Mouse (Mus musculus): ENCODE measurements around the gene Nfrkb. TPM values are rescaled to one million over a fixed set of nuclear protein-coding genes. Genes with fewer than 3 reads are reported as not detected.

Nfrkb gene
- polyA plus RNA-seq (2012; fragmentation: generic; extraction: Trizol), result 7.1 TPM
- long read RNA-seq, experiment 1, partial matches to known transcripts, result 4 of 6 reads
- long read RNA-seq, experiment 1, other reads (novel, unspliced or antisense), result 2 of 6 reads
- long read RNA-seq, experiment 2, full-length matches to known transcripts, result 21 of 52 reads
- long read RNA-seq, experiment 2, partial matches to known transcripts, result 7 of 52 reads
- long read RNA-seq, experiment 2, other reads (novel, unspliced or antisense), result 24 of 52 reads

- H3ac ChIP-seq (ENCODE audit: control insufficient read depth, insufficient read length, low read depth), result peak within 1 kb of the TSS; percentile 71
- H3K79me3 ChIP-seq (ENCODE audit: low read depth), result peaks cover 15% of the 10 kb centered on the region
- H3K79me2 ChIP-seq (ENCODE audit: control insufficient read depth, insufficient read depth), result peaks cover 29% of the 10 kb centered on the region
- H3K27me3 ChIP-seq (ENCODE audit: control insufficient read depth, insufficient read depth, insufficient read length), result no peaks in the 10 kb centered on the region
- peak within 1 kb of the TSS; percentile 68 for H3K4me3 ChIP-seq (ENCODE audit: insufficient read depth, poor library complexity, severe bottlenecking)
- H3K36me3 ChIP-seq (ENCODE audit: control insufficient read depth, insufficient read depth), result peaks cover 14% of the 10 kb centered on the region
- TF ChIP-seq MYOG (IDR thresholded peaks at IDR 0.05; ENCODE audit: control insufficient read depth, extremely low read depth, insufficient read length) (no peak), MAX (IDR thresholded peaks at IDR 0.05) (no peak), MYOD1 (IDR thresholded peaks at IDR 0.05; ENCODE audit: control insufficient read depth, insufficient read length, low read depth) (no peak), USF1 (IDR thresholded peaks at IDR 0.05; ENCODE audit: low read depth) (no peak), CEBPB (IDR thresholded peaks at IDR 0.05; ENCODE audit: low read depth) (no peak), CTCF (IDR thresholded peaks at IDR 0.05; ENCODE audit: control insufficient read depth, insufficient read depth, insufficient read length) (no peak), FOSL1 (IDR thresholded peaks at IDR 0.05; ENCODE audit: insufficient read depth, low read length, poor library complexity, severe bottlenecking) (no peak)
These were observed at the start of gene Nfrkb for GRCm38 (mm10) chr9:31385947-31386354. Nfrkb (plus strand) TSS chr9:31386192.

- TF ChIP-seq CEBPB (IDR thresholded peaks at IDR 0.05; ENCODE audit: low read depth) (no peak), FOSL1 (IDR thresholded peaks at IDR 0.05; ENCODE audit: insufficient read depth, low read length, poor library complexity, severe bottlenecking) (no peak), MYOG (IDR thresholded peaks at IDR 0.05; ENCODE audit: control insufficient read depth, extremely low read depth, insufficient read length) (no peak), MYOD1 (IDR thresholded peaks at IDR 0.05; ENCODE audit: control insufficient read depth, insufficient read length, low read depth) (no peak), USF1 (IDR thresholded peaks at IDR 0.05; ENCODE audit: low read depth) (no peak), CTCF (IDR thresholded peaks at IDR 0.05; ENCODE audit: control insufficient read depth, insufficient read depth, insufficient read length) (no peak), MAX (IDR thresholded peaks at IDR 0.05) (no peak)
- no peaks in the 10 kb centered on the region for H3K79me3 ChIP-seq (ENCODE audit: low read depth)
- H3K27me3 ChIP-seq (ENCODE audit: control insufficient read depth, insufficient read depth, insufficient read length), result no peaks in the 10 kb centered on the region
- no peak overlapping the region for H3K4me3 ChIP-seq (ENCODE audit: insufficient read depth, poor library complexity, severe bottlenecking)
- no peak overlapping the region for H3ac ChIP-seq (ENCODE audit: control insufficient read depth, insufficient read length, low read depth)
- peaks cover 5% of the 10 kb centered on the region for H3K36me3 ChIP-seq (ENCODE audit: control insufficient read depth, insufficient read depth)
- no peaks in the 10 kb centered on the region for H3K79me2 ChIP-seq (ENCODE audit: control insufficient read depth, insufficient read depth)
These were observed 41.6 kb upstream of the Nfrkb start for GRCm38 (mm10) chr9:31344289-31344831.

GRCm38 (mm10) chr9:31346575-31347080 lies 39.4 kb upstream of the Nfrkb start:
- Histone ChIP-seq H3K79me3 (ENCODE audit: low read depth) (no peaks in the 10 kb centered on the region), H3K27me3 (ENCODE audit: control insufficient read depth, insufficient read depth, insufficient read length) (no peaks in the 10 kb centered on the region), H3K79me2 (ENCODE audit: control insufficient read depth, insufficient read depth) (no peaks in the 10 kb centered on the region), H3ac (ENCODE audit: control insufficient read depth, insufficient read length, low read depth) (no peak overlapping the region), H3K4me3 (ENCODE audit: insufficient read depth, poor library complexity, severe bottlenecking) (no peak overlapping the region), H3K36me3 (ENCODE audit: control insufficient read depth, insufficient read depth) (peaks cover 5% of the 10 kb centered on the region)
- no peak for TF ChIP-seq FOSL1 (IDR thresholded peaks at IDR 0.05; ENCODE audit: insufficient read depth, low read length, poor library complexity, severe bottlenecking)
- TF ChIP-seq MYOG (IDR thresholded peaks at IDR 0.05; ENCODE audit: control insufficient read depth, extremely low read depth, insufficient read length), result no peak

GRCm38 (mm10) chr9:31348458-31348857 lies 37.5 kb upstream of the Nfrkb start:
- peaks cover 5% of the 10 kb centered on the region for H3K36me3 ChIP-seq (ENCODE audit: control insufficient read depth, insufficient read depth)
- H3K4me3 ChIP-seq (ENCODE audit: insufficient read depth, poor library complexity, severe bottlenecking), result no peak overlapping the region
- H3K79me3 ChIP-seq (ENCODE audit: low read depth), result no peaks in the 10 kb centered on the region
- H3K27me3 ChIP-seq (ENCODE audit: control insufficient read depth, insufficient read depth, insufficient read length), result no peaks in the 10 kb centered on the region
- TF ChIP-seq CTCF (IDR thresholded peaks at IDR 0.05; ENCODE audit: control insufficient read depth, insufficient read depth, insufficient read length), result no peak
- TF ChIP-seq MYOG (IDR thresholded peaks at IDR 0.05; ENCODE audit: control insufficient read depth, extremely low read depth, insufficient read length), result no peak
- TF ChIP-seq FOSL1 (IDR thresholded peaks at IDR 0.05; ENCODE audit: insufficient read depth, low read length, poor library complexity, severe bottlenecking), result no peak
- TF ChIP-seq MYOD1 (IDR thresholded peaks at IDR 0.05; ENCODE audit: control insufficient read depth, insufficient read length, low read depth), result no peak
- TF ChIP-seq MAX (IDR thresholded peaks at IDR 0.05), result no peak
- no peak for TF ChIP-seq CEBPB (IDR thresholded peaks at IDR 0.05; ENCODE audit: low read depth)
- TF ChIP-seq USF1 (IDR thresholded peaks at IDR 0.05; ENCODE audit: low read depth), result no peak
- H3ac ChIP-seq (ENCODE audit: control insufficient read depth, insufficient read length, low read depth), result no peak overlapping the region
- H3K79me2 ChIP-seq (ENCODE audit: control insufficient read depth, insufficient read depth), result no peaks in the 10 kb centered on the region

- Histone ChIP-seq H3K79me2 (ENCODE audit: control insufficient read depth, insufficient read depth) (no peaks in the 10 kb centered on the region), H3K27me3 (ENCODE audit: control insufficient read depth, insufficient read depth, insufficient read length) (no peaks in the 10 kb centered on the region), H3K36me3 (ENCODE audit: control insufficient read depth, insufficient read depth) (peaks cover 5% of the 10 kb centered on the region), H3K4me3 (ENCODE audit: insufficient read depth, poor library complexity, severe bottlenecking) (no peak overlapping the region), H3K79me3 (ENCODE audit: low read depth) (no peaks in the 10 kb centered on the region), H3ac (ENCODE audit: control insufficient read depth, insufficient read length, low read depth) (no peak overlapping the region)
- TF ChIP-seq USF1 (IDR thresholded peaks at IDR 0.05; ENCODE audit: low read depth), result no peak
- peak; percentile 86 for TF ChIP-seq CTCF (IDR thresholded peaks at IDR 0.05; ENCODE audit: control insufficient read depth, insufficient read depth, insufficient read length)
These were observed 37.1 kb upstream of the Nfrkb start for GRCm38 (mm10) chr9:31348915-31349314.

GRCm38 (mm10) chr9:31352716-31353115 lies 33.3 kb upstream of the Nfrkb start:
- H3K27me3 ChIP-seq (ENCODE audit: control insufficient read depth, insufficient read depth, insufficient read length), result no peaks in the 10 kb centered on the region
- peaks cover 2% of the 10 kb centered on the region for H3K36me3 ChIP-seq (ENCODE audit: control insufficient read depth, insufficient read depth)
- no peak for TF ChIP-seq CEBPB (IDR thresholded peaks at IDR 0.05; ENCODE audit: low read depth)
- TF ChIP-seq MYOD1 (IDR thresholded peaks at IDR 0.05; ENCODE audit: control insufficient read depth, insufficient read length, low read depth), result no peak
- no peak for TF ChIP-seq CTCF (IDR thresholded peaks at IDR 0.05; ENCODE audit: control insufficient read depth, insufficient read depth, insufficient read length)
- no peak for TF ChIP-seq MYOG (IDR thresholded peaks at IDR 0.05; ENCODE audit: control insufficient read depth, extremely low read depth, insufficient read length)
- TF ChIP-seq FOSL1 (IDR thresholded peaks at IDR 0.05; ENCODE audit: insufficient read depth, low read length, poor library complexity, severe bottlenecking), result no peak
- no peak for TF ChIP-seq USF1 (IDR thresholded peaks at IDR 0.05; ENCODE audit: low read depth)
- TF ChIP-seq MAX (IDR thresholded peaks at IDR 0.05), result no peak
- no peak overlapping the region for H3K4me3 ChIP-seq (ENCODE audit: insufficient read depth, poor library complexity, severe bottlenecking)
- H3K79me3 ChIP-seq (ENCODE audit: low read depth), result no peaks in the 10 kb centered on the region
- no peak overlapping the region for H3ac ChIP-seq (ENCODE audit: control insufficient read depth, insufficient read length, low read depth)
- H3K79me2 ChIP-seq (ENCODE audit: control insufficient read depth, insufficient read depth), result no peaks in the 10 kb centered on the region

All from C2C12 (cell line).